Mouse (Mus musculus) MEL (cell line): ENCODE measurements around the gene Tmem236. TPM values are rescaled to one million over a fixed set of nuclear protein-coding genes. Genes with fewer than 3 reads are reported as not detected.

Experiments
- DNase-seq: peaks from one replicate; pipeline ENCODE4 v3.0.0; 2011; ENCODE audit warnings: low read depth, low spot score
- H3K27ac ChIP-seq: 2 replicates; pipeline ENCODE4 v1.5.1; 2012; ENCODE audit warnings: low read depth, mild to moderate bottlenecking, control low read depth, low read length, moderate library complexity; ENCODE audit not compliant: control insufficient read depth
- H3K27me3 ChIP-seq, 2 experiments: fragments of 150-350 bp in 1 of 2; sonication (generic) in 1 of 2; 2 replicates each; pipeline ENCODE4 v1.6.1; 2012; ENCODE audit warnings: low read length in 2 of 2, mild to moderate bottlenecking in 2 of 2, improper control_type of control experiment in 1 of 2, moderate library complexity in 1 of 2; ENCODE audit not compliant: insufficient read depth in 2 of 2, control insufficient read depth in 1 of 2
- H3K36me3 ChIP-seq, 2 experiments: 2 replicates each; pipeline ENCODE4 v1.6.1; 2012 to 2014; ENCODE audit warnings: low read length in 2 of 2, improper control_type of control experiment in 1 of 2, inconsistent platforms in 1 of 2, mild to moderate bottlenecking in 1 of 2; ENCODE audit not compliant: insufficient read depth in 2 of 2, control insufficient read depth in 1 of 2
- H3K4me1 ChIP-seq, 2 experiments: fragments of 150-350 bp in 1 of 2; sonication (generic) in 1 of 2; 2 replicates each; pipeline ENCODE4 v1.6.1; 2012; ENCODE audit warnings: low read length in 2 of 2, improper control_type of control experiment in 1 of 2, mild to moderate bottlenecking in 1 of 2; ENCODE audit not compliant: insufficient read depth in 2 of 2, control insufficient read depth in 1 of 2
- H3K4me3 ChIP-seq, 2 experiments: fragments of 150-350 bp in 1 of 2; sonication (generic) in 1 of 2; 2 replicates each; pipeline ENCODE4 v1.5.1; 2012; ENCODE audit warnings: low read depth in 2 of 2, low read length in 2 of 2, mild to moderate bottlenecking in 2 of 2, moderate library complexity in 2 of 2, control low read depth in 1 of 2, improper control_type of control experiment in 1 of 2; ENCODE audit not compliant: control insufficient read depth in 1 of 2, insufficient read depth in 1 of 2
- H3K79me2 ChIP-seq: 2 replicates; pipeline ENCODE4 v1.6.1; 2012; ENCODE audit warnings: mild to moderate bottlenecking, low read length, moderate library complexity; ENCODE audit not compliant: control insufficient read depth, poor library complexity, insufficient read depth
- H3K9ac ChIP-seq: 2 replicates; pipeline ENCODE4 v1.6.1; 2012; ENCODE audit warnings: low read depth, mild to moderate bottlenecking, control low read depth, low read length, moderate library complexity; ENCODE audit not compliant: control insufficient read depth, poor library complexity, severe bottlenecking
- H3K9me3 ChIP-seq: fragments of 150-350 bp; sonication (generic); replicated peaks from 2 replicates; pipeline ENCODE4 v1.6.1; 2012; ENCODE audit warnings: mild to moderate bottlenecking, low read length, improper control_type of control experiment, moderate library complexity; ENCODE audit not compliant: insufficient read depth
- BHLHE40 ChIP-seq: IDR thresholded peaks from 2 replicates; pipeline ENCODE4 v1.6.1; 2012; ENCODE audit warnings: low read depth, mild to moderate bottlenecking, inconsistent platforms, low read length, improper control_type of control experiment, borderline replicate concordance
- EP300 ChIP-seq, 2 experiments: IDR thresholded peaks; 2 replicates each; pipeline ENCODE4 v1.6.1; 2011; ENCODE audit warnings: improper control_type of control experiment in 2 of 2, low read length in 2 of 2, low read depth in 1 of 2, mild to moderate bottlenecking in 1 of 2
- GATA1 ChIP-seq: IDR thresholded peaks from 2 replicates; pipeline ENCODE4 v1.6.1; 2011; ENCODE audit warnings: low read depth, low read length, improper control_type of control experiment
- HCFC1 ChIP-seq: IDR thresholded peaks from 2 replicates; pipeline ENCODE4 v1.6.1; 2012; ENCODE audit warnings: low read depth, mild to moderate bottlenecking, inconsistent platforms, low read length, improper control_type of control experiment, moderate library complexity
- MAZ ChIP-seq: IDR thresholded peaks from 2 replicates; pipeline ENCODE4 v1.6.1; 2012; ENCODE audit warnings: low read depth, mild to moderate bottlenecking, inconsistent platforms, low read length, improper control_type of control experiment
- MYB ChIP-seq: IDR thresholded peaks from 2 replicates; pipeline ENCODE4 v1.6.1; 2011; ENCODE audit warnings: mild to moderate bottlenecking, low read depth, low read length, improper control_type of control experiment
- POLR2AphosphoS2 ChIP-seq: IDR thresholded peaks from 2 replicates; pipeline ENCODE4 v1.6.1; 2011; ENCODE audit warnings: low read length, improper control_type of control experiment
- POLR2AphosphoS5 ChIP-seq: IDR thresholded peaks from 2 replicates; pipeline ENCODE4 v1.6.1; 2012; ENCODE audit warnings: low read depth, borderline replicate concordance, mild to moderate bottlenecking, inconsistent platforms, low read length, moderate library complexity, mixed read lengths
- RAD21 ChIP-seq: IDR thresholded peaks from 2 replicates; pipeline ENCODE4 v1.6.1; 2011; ENCODE audit warnings: mild to moderate bottlenecking, low read depth, low read length, improper control_type of control experiment
- SIN3A ChIP-seq: IDR thresholded peaks from 2 replicates; pipeline ENCODE4 v1.6.1; 2012; ENCODE audit warnings: low read length, improper control_type of control experiment, inconsistent platforms
- SMC3 ChIP-seq: IDR thresholded peaks from 2 replicates; pipeline ENCODE4 v1.6.1; 2011; ENCODE audit warnings: low read depth, low read length, improper control_type of control experiment
- TAL1 ChIP-seq: IDR thresholded peaks from 2 replicates; pipeline ENCODE4 v1.6.1; 2012; ENCODE audit warnings: mild to moderate bottlenecking, inconsistent platforms, low read length, moderate library complexity, mixed read lengths
- TBP ChIP-seq: IDR thresholded peaks from 2 replicates; pipeline ENCODE4 v1.8.0; 2011; ENCODE audit warnings: low read depth, low read length, improper control_type of control experiment
- UBTF ChIP-seq: IDR thresholded peaks from 2 replicates; pipeline ENCODE4 v1.6.1; 2012; ENCODE audit warnings: low read depth, mild to moderate bottlenecking, inconsistent platforms, low read length, improper control_type of control experiment, moderate library complexity, borderline replicate concordance; ENCODE audit not compliant: insufficient read depth
- ZC3H11A ChIP-seq: IDR thresholded peaks from 2 replicates; pipeline ENCODE4 v1.6.1; 2012; ENCODE audit warnings: low read depth, mild to moderate bottlenecking, inconsistent platforms, low read length, improper control_type of control experiment
- ZKSCAN1 ChIP-seq: IDR thresholded peaks from 2 replicates; pipeline ENCODE4 v1.6.1; 2012; ENCODE audit warnings: low read depth, mild to moderate bottlenecking, inconsistent platforms, low read length, improper control_type of control experiment, moderate library complexity
- polyA plus RNA-seq, 2 experiments: library from polyadenylated mRNA; stranded (reverse) in 1 of 2; unstranded in 1 of 2; fragments of >175 nt in 1 of 2; fragments of >200 nt in 1 of 2; gene quantifications; 2 replicates each; pipeline versions ENCODE4 v1.2.1 to v1.2.4; 2012; ENCODE audit warnings: low replicate concordance in 2 of 2, low read depth in 1 of 2; ENCODE audit not compliant: insufficient read length in 2 of 2, insufficient read depth in 1 of 2, missing spikeins in 1 of 2
- total RNA-seq: library from RNA; depleted of rRNA; stranded (reverse); fragments of 300-350 nt; gene quantifications from 2 replicates; pipeline ENCODE4 v1.2.3, GENCODE M21; 2012

Tmem236 gene
- total and polyA plus RNA-seq, 3 experiments = 0.04 to 0.06 TPM; not detected in 1

GRCm38 (mm10) chr2:14127629-14128028, 46.7 kb upstream of the Tmem236 start:
- TF ChIP-seq MYB (no peak), POLR2AphosphoS5 (no peak), TAL1 (no peak), EP300 (IDR thresholded peaks at IDR 0.05; ENCODE audit: low read depth in 1 of 2, low read length in 2 of 2) (no peak), SMC3 (no peak), HCFC1 (no peak), ZC3H11A (no peak), ZKSCAN1 (no peak), SIN3A (no peak), RAD21 (no peak), MAZ (no peak), POLR2AphosphoS2 (no peak)
- Histone ChIP-seq H3K27me3 (no peaks in the 10 kb centered on the region), H3K9me3 (no peaks in the 10 kb centered on the region), H3K4me1 (no peaks in the 10 kb centered on the region), H3K9ac (no peak overlapping the region), H3K27ac (no peak overlapping the region), H3K79me2 (no peaks in the 10 kb centered on the region; the same call in 1 of the 2 replicates), H3K36me3 (peaks cover 0 to 23% of the 10 kb centered on the region in 2 experiments; a peak in 2 of 4 replicates), H3K4me3 (no peak overlapping the region)
- no peak for DNase-seq

DNA sequence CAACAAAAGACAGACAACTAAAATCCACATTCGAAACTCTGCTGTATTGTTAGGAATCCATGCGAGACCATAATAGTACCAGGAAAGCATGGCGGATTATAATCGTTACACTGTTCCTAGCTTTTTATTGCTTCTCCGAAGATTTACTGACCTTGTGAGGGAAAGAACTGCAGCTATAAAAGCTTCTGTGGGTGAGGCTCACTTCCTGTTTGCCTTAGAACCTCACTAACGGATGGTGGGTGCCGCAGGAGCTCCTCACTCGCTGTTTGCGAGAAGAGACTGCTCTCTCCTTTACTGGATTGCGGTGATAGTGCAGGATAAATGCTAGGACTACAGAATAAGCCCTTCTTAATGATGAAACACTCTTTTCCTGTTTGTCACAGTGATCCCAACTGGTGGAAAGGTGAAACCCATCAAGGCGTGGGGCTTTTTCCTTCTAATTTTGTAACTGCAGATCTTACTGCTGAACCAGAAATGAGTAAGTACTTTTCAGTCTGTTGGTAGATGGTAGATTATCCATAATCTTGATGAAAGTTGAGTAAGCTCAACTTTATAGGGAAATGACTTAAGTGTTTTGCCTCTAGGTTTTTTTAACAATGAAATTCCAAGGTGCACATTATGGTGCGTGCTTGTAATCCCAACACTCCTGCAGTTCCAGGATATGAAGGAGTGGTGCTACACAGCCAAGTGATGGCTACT, 43.5 kb upstream of the Tmem236 start:
- Histone ChIP-seq H3K9ac (no peak overlapping the region), H3K36me3 (peaks cover 0 to 34% of the 10 kb centered on the region in 2 experiments; a peak in 2 of 4 replicates), H3K79me2 (no peaks in the 10 kb centered on the region; the same call in 1 of the 2 replicates), H3K27me3 (no peaks in the 10 kb centered on the region), H3K27ac (no peak overlapping the region), H3K4me1 (no peaks in the 10 kb centered on the region), H3K9me3 (no peaks in the 10 kb centered on the region), H3K4me3 (no peak overlapping the region)
- no peak for TF ChIP-seq RAD21
- no peak for TF ChIP-seq BHLHE40
- no peak for TF ChIP-seq TBP
- TF ChIP-seq UBTF = no peak
- TF ChIP-seq MAZ = no peak
- TF ChIP-seq GATA1 = no peak
- TF ChIP-seq ZKSCAN1 = no peak
- DNase-seq = no peak
